Mouse (Mus musculus) limb, embryonic 10.5 days (tissue): ENCODE measurements at regions not wholly inside any gene's neighbourhood (a gene's known extent, or its start where the extent isn't known, plus 50 kb on each side); places are given as distances from the start of the nearest gene placed in this dataset.
A peak's percentile ranks its signal among the peaks of the same experiment; 100 is the strongest.

Experiments
- DNase-seq: peaks from one replicate; pipeline ENCODE4 v3.0.0-alpha.2; 2017; ENCODE audit warnings: low spot score
- H3K27ac ChIP-seq: fragments of 300-500 bp; sonication (generic); 2 replicates; pipeline ENCODE4 v1.5.1; 2016; ENCODE audit warnings: mild to moderate bottlenecking
- H3K27me3 ChIP-seq: fragments of 300-500 bp; sonication (generic); 2 replicates; pipeline ENCODE4 v1.6.1; 2016; ENCODE audit warnings: low read depth, mild to moderate bottlenecking; ENCODE audit not compliant: poor library complexity, severe bottlenecking
- H3K36me3 ChIP-seq: fragments of 300-500 bp; sonication (generic); 2 replicates; pipeline ENCODE4 v1.6.1; 2016; ENCODE audit warnings: mild to moderate bottlenecking, moderate library complexity
- H3K4me1 ChIP-seq: fragments of 300-500 bp; sonication (generic); 2 replicates; pipeline ENCODE4 v1.6.1; 2016
- H3K4me3 ChIP-seq: fragments of 300-500 bp; sonication (generic); 2 replicates; pipeline ENCODE4 v1.5.1; 2016; ENCODE audit warnings: mild to moderate bottlenecking, moderate library complexity
- H3K9me3 ChIP-seq: fragments of 300-500 bp; sonication (generic); replicated peaks from 2 replicates; pipeline ENCODE4 v1.6.1; 2016; ENCODE audit warnings: mild to moderate bottlenecking
- WGBS: fragments of 180-500 bp; shearing (Covaris S2); methylation state at CpG from one replicate; pipeline ENCODE4 v1.1.7; 2016; 5-methylcytosine and 5-hydroxymethylcytosine counted together

DNA sequence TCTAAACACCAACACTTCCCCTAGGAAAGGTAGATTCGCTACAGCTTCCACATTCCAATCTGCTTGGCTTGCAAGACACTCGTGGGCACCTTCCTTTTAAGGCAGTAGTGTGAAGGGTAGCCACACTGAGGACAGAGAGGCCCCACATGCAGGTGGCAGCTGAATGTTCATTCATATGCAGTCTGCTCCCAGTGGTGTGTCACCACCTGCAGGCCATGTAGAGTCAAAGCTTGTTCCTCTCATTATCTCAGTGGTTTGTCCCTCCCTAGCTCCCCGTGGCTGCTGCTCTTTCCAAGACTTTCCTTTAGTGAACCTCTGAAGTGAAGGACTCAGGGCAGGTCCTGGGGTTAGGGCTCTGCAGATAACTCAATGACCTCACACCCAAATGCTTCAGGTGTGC lies 121.4 kb downstream of the Cyp26b1 start:
- 32% methylated on average over 3 of the region's 3 CpGs for WGBS
- Histone ChIP-seq H3K27ac (no peak overlapping the region), H3K9me3 (no peaks in the 10 kb centered on the region), H3K4me3 (no peak overlapping the region), H3K4me1 (peaks cover 16% of the 10 kb centered on the region), H3K36me3 (no peaks in the 10 kb centered on the region), H3K27me3 (no peaks in the 10 kb centered on the region)
- no peak for DNase-seq

DNA sequence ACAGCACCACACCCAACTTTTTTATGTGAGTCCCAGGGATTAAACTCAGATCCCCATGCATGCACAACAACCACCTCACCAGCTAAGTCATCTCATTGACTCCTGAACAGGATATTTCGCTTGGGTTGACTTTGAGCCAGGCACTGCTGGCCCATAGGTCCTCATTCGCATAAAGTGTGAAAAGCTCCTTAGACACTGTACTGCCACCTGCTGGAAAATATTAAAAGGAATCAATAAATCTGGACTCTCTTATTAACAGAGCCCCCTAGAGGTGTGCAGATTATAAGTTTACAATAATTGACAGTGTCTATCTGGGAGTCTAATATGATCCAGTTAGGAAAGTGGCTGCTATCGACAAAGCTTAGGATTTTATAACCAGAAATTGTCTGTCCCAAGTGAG lies 126.4 kb downstream of the Cyp26b1 start:
- Histone ChIP-seq H3K9me3 (no peaks in the 10 kb centered on the region), H3K4me3 (no peak overlapping the region), H3K27ac (no peak overlapping the region), H3K27me3 (no peaks in the 10 kb centered on the region), H3K4me1 (no peaks in the 10 kb centered on the region), H3K36me3 (no peaks in the 10 kb centered on the region)
- DNase-seq = no peak
- WGBS = 92% methylated on average over 3 of the region's 3 CpGs

DNA sequence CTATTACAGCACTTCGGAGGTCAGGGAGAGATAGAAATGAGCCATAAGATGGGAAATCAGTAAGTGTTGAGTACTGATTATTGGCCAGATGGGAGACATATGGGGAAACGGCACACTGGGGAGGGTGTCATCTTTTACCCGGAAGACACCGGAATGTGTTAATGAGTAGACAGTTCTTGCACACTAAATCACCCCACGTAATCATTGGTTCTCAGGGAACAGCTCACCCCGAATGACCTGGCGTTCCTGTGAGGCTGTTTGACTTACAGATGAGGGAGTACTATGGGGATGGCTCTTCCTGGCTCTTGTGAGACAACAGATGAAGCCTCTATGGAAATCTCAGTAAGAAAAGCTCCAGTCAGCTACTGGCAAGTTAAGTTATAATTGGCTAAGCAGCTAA lies 127.5 kb downstream of the Cyp26b1 start:
- H3K27ac ChIP-seq = no peak overlapping the region
- no peaks in the 10 kb centered on the region for H3K9me3 ChIP-seq
- H3K4me1 ChIP-seq = no peaks in the 10 kb centered on the region
- no peak overlapping the region for H3K4me3 ChIP-seq
- WGBS = 72% methylated on average over 7 of the region's 7 CpGs
- no peaks in the 10 kb centered on the region for H3K27me3 ChIP-seq
- H3K36me3 ChIP-seq = no peaks in the 10 kb centered on the region
- DNase-seq = no peak

DNA sequence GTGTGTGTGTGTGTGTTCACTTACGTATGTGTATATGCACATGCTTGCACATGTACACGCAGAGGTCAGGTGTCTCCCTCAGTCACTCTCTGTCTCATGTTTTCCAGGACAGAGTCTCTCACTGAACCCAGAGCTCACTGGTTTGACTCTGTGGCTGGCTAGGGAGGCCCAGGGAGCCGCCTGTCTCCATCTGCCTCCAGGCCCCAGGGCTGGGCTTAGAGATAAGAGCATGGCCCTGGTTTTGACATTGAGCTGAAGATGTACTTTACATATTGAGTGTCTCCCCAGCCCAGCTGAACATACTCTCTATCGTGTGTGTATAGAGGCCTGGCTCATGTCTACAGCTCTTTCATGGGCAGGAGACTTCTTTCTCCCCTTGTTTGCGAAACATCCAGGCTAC lies 128.1 kb downstream of the Cyp26b1 start:
- H3K27ac ChIP-seq = no peak overlapping the region
- no peak overlapping the region for H3K4me3 ChIP-seq
- no peaks in the 10 kb centered on the region for H3K36me3 ChIP-seq
- no peaks in the 10 kb centered on the region for H3K4me1 ChIP-seq
- DNase-seq = no peak
- 85% methylated on average over 5 of the region's 5 CpGs for WGBS
- H3K27me3 ChIP-seq = no peaks in the 10 kb centered on the region
- H3K9me3 ChIP-seq = no peaks in the 10 kb centered on the region

DNA sequence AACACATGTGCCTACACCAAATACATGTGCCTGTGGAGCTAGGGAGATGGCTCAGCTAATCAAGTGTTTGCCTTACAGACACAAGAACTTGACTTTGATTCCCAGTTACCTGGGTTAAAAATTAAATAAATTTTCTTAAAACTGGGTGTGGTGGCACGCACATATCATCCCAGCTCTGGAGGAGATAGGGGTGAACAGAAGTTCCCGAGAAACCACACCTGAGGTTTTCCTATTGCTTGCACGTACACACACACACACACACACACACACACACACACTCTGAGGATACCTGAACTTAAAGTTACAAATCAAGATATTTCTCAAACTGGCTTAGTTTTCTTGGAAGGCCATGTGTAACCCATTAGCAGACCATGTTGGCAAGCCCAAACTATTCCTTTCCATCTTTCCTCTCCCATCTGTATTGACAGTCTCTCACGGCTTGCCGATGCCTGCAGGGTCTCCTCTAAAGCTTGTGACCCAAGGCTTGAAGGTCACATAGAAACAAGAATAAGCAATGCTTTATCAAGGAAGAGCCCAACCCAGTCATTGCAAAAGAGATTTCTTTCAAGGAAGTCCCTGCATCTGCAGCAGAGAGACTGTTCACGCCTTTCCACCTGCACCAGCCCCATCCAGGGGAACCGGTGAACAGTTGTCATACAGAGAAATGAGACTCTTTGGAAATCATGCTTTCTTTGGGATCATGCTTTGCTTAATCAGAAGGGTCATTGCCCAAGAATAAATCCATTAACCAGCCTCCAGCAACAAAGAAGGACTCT lies 129.9 kb downstream of the Cyp26b1 start:
- H3K27ac ChIP-seq = no peak overlapping the region
- DNase-seq = no peak
- no peaks in the 10 kb centered on the region for H3K9me3 ChIP-seq
- H3K4me1 ChIP-seq = no peaks in the 10 kb centered on the region
- no peaks in the 10 kb centered on the region for H3K36me3 ChIP-seq
- no peaks in the 10 kb centered on the region for H3K27me3 ChIP-seq
- WGBS = 80% methylated on average over 7 of the region's 7 CpGs
- no peak overlapping the region for H3K4me3 ChIP-seq

DNA sequence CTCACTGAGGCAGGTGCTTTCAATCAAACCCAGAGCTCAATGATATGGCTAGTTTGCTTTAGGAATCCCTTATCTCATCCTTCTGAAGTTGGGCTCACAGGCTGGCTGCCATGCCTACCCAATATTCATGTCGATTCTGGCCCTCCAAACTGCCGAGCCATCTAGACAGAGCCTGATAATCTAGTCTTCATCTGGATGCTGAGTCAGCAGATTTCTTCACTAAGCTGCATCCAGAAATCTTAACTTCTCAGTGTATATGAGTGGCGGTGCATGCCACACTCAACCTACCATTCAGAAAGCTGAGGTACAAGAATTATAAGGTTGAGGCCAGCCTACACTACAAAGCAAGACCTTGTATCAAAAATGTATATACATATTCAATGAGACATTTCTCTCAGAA lies 136.9 kb downstream of the Cyp26b1 start:
- no peaks in the 10 kb centered on the region for H3K36me3 ChIP-seq
- H3K27ac ChIP-seq = no peak overlapping the region
- H3K4me3 ChIP-seq = no peak overlapping the region
- H3K9me3 ChIP-seq = no peaks in the 10 kb centered on the region
- WGBS = 88% methylated on average over 3 of the region's 3 CpGs
- no peaks in the 10 kb centered on the region for H3K27me3 ChIP-seq
- no peaks in the 10 kb centered on the region; the same call in 1 of the 2 replicates for H3K4me1 ChIP-seq
- DNase-seq = no peak

DNA sequence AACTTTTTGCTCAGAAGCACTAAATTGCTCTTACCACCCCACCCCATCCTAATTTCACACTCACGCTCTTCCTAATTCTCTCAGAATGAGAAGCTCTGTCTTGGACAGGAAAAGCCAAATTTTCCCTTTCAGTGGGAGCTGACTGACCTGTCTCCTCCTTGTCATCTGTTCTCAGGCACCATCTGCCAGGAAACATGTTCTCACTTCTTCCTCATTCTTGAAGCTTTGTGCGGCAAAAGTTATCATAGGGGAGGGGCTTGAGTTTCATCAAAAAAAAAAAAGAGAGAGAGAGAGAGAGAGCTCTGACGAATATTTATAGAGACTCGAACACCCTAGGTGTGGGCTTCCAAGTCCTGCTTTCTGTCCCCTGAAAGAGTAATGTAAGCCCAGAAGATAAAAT lies 148.6 kb downstream of the Cyp26b1 start:
- no peak overlapping the region for H3K27ac ChIP-seq
- no peaks in the 10 kb centered on the region; the same call in 1 of the 2 replicates for H3K9me3 ChIP-seq
- peaks cover 6% of the 10 kb centered on the region; the same call in 1 of the 2 replicates for H3K4me1 ChIP-seq
- peaks cover 4% of the 10 kb centered on the region; the same call in 1 of the 2 replicates for H3K27me3 ChIP-seq
- no peak for DNase-seq
- WGBS = 51% methylated on average over 4 of the region's 4 CpGs
- H3K36me3 ChIP-seq = no peaks in the 10 kb centered on the region
- H3K4me3 ChIP-seq = no peak overlapping the region

DNA sequence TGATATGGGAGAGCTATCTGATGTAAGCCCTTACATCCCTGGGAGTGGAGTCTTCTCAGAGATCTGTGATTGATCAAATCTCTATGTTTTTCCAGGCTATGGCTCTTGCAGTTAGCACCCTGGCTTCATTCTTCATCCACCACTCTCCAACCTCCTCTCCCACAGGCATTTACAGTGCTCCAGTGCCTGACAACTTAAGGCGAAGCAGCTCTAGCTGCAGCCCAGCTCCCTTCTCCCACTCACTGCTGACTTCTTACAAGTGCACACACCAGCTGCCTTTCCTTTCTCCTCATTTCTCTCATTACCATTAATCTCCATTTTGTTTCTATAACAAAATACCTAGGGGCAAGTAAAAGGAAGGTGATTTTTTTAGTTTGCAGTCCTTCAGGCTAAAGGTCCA lies 151.0 kb downstream of the Cyp26b1 start:
- no peak for DNase-seq
- no peak overlapping the region for H3K27ac ChIP-seq
- H3K4me3 ChIP-seq = no peak overlapping the region
- no peaks in the 10 kb centered on the region for H3K36me3 ChIP-seq
- H3K27me3 ChIP-seq = peaks cover 4% of the 10 kb centered on the region; the same call in 1 of the 2 replicates
- H3K4me1 ChIP-seq = peaks cover 6% of the 10 kb centered on the region; the same call in 1 of the 2 replicates
- WGBS = 83% methylated on average over 1 of the region's 1 CpGs
- no peaks in the 10 kb centered on the region; the same call in 1 of the 2 replicates for H3K9me3 ChIP-seq

DNA sequence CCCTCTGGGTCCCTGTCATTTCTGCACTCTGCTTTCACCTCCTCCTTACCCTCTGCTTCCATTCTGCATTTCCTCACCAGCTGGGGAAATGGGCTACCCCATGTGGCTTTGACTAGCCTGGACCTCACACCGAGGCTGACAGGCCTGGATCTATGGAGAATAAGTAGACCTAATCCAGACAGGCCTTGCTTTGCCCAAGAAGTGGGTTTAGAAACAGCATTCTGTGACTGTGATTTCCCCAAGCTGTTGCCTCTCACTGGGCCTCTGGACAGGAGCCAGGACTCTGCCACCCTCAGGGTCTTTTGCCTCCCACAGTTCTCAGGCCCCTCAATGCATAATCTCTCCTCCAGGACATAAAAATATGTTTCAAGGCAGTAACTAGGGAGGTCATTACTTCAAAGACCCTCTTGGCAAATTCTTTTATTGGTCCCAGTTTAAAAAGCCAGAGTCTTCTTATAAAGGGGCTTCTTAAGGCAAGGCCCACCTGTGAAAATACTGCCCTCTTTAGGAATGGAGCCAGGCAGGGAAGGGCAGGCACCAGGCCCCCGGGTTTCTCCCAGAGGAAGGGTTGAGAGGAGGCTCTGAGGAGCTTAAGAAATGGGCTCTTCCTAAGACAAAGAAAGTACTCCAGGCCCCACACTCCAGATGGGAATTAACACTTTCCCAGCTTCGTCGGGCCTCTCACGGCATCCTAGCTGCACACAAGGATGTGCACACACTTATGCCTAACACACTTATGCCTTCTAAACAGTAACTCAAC lies 151.8 kb downstream of the Cyp26b1 start:
- DNase-seq = no peak
- H3K27ac ChIP-seq = no peak overlapping the region
- H3K4me3 ChIP-seq = no peak overlapping the region
- H3K4me1 ChIP-seq = peaks cover 6% of the 10 kb centered on the region; the same call in 1 of the 2 replicates
- 78% methylated on average over 5 of the region's 5 CpGs for WGBS
- H3K36me3 ChIP-seq = no peaks in the 10 kb centered on the region
- H3K9me3 ChIP-seq = no peaks in the 10 kb centered on the region; the same call in 1 of the 2 replicates
- peaks cover 4% of the 10 kb centered on the region; the same call in 1 of the 2 replicates for H3K27me3 ChIP-seq

DNA sequence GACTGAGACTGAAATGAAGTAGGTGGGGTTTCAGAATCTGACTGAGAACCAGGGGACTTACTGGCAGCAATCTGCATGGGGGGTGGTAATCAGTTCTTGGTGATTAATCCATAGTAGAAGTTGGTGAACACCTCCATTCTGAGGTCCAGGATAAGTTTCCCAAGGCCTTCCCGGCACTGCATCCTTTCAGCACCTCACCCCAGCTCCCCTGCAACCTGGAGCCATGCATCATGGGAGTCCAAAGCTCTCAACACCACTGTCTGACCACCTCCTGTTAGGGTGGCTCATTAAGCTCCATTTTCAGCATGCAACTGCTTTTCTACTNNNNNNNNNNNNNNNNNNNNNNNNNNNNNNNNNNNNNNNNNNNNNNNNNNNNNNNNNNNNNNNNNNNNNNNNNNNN lies 157.0 kb downstream of the Cyp26b1 start:
- WGBS = 91% methylated on average over 1 of the region's 1 CpGs
- peaks cover 16% of the 10 kb centered on the region for H3K4me1 ChIP-seq
- no peaks in the 10 kb centered on the region; the same call in 1 of the 2 replicates for H3K9me3 ChIP-seq
- H3K36me3 ChIP-seq = no peaks in the 10 kb centered on the region
- H3K4me3 ChIP-seq = no peak overlapping the region
- DNase-seq = no peak
- no peak overlapping the region for H3K27ac ChIP-seq
- H3K27me3 ChIP-seq = no peaks in the 10 kb centered on the region

DNA sequence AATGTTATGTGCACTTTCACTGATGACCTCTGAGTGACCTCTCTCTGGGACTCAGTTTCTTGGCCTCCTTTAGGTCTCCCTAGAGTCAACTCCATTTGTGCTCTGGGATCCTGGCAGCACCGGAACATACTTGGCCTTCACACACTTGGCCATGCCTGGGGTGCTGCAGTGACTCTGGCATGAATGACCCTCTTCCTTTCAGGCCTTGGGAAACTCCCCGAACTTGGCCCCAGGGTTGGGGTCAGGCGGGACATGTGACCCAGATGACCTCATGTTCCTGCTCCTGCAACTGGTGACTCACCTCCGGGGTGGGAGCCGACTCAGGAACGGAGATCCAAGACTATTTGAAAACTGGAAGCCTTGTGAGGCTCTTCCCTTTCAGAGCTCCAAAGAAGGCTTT lies 159.2 kb downstream of the Cyp26b1 start:
- H3K4me3 ChIP-seq = no peak overlapping the region
- no peak for DNase-seq

DNA sequence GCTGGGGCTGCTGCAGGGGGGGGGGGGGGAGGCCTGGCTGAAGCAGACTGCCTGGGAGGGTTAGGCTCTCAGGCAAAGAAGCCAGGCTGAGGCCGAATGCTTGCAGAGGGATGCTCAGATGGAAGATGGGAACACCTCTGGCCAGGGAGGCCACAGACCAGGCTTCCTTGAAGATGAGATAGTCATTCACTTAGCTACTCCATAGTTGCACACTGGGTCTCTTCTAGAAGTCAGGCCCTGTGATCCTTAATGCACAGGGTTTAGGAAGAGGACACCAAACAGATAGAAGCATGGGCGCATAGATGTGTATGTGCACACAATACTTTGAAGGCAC lies 162.1 kb downstream of the Cyp26b1 start:
- Histone ChIP-seq H3K27me3 (peaks cover 22% of the 10 kb centered on the region; the same call in 1 of the 2 replicates), H3K4me3 (peak overlapping the region; percentile 30), H3K9me3 (no peaks in the 10 kb centered on the region), H3K4me1 (peaks cover 52% of the 10 kb centered on the region), H3K36me3 (no peaks in the 10 kb centered on the region), H3K27ac (peak overlapping the region; percentile 87)
- no peak for DNase-seq
- 53% methylated on average over 2 of the region's 2 CpGs for WGBS

More for the DNA sequence above, 159.2 kb downstream of the Cyp26b1 start:
- Histone ChIP-seq H3K27ac (no peak overlapping the region), H3K9me3 (no peaks in the 10 kb centered on the region), H3K4me1 (peaks cover 35% of the 10 kb centered on the region), H3K36me3 (no peaks in the 10 kb centered on the region), H3K27me3 (peaks cover 7% of the 10 kb centered on the region; the same call in 1 of the 2 replicates)
- WGBS = 89% methylated on average over 6 of the region's 6 CpGs

DNA sequence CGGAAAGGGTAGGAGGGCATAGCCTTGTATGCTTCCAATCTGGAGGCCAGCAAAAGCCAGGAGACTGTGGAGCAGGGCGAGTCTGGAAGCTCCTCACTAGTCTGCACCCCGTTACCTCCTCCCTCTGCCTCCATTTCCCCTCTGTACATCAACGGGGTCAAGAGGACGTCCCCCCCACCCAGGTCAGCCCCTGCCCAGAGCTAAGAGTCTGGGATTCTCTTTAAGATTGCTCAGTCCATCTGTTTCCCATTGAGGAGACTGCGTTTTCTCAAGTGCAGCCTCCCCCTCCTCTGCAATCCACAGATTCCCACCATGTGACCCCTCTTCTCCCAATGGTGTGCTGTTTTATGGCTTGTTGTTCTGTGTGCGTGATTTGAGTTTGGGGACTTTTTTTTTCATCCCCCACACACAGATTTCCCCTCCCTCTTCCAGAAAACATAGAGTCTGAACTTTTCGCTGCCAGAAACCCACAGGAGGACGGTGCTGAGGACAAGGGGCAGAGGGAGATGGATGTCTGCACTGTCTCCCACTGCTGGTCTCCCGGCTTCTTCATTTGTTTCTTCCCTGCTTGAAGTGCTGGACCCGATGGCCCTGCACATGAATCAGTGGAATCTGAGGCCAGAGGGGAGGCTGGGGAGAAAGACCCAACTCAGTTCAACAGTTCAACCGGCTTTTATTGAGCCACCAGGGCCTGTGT lies 162.6 kb downstream of the Cyp26b1 start:
- peak; percentile 61 for DNase-seq
- Histone ChIP-seq H3K4me3 (peak overlapping the region; percentile 30), H3K27me3 (peaks cover 22% of the 10 kb centered on the region; the same call in 1 of the 2 replicates), H3K36me3 (no peaks in the 10 kb centered on the region), H3K9me3 (no peaks in the 10 kb centered on the region), H3K27ac (peak overlapping the region; percentile 87), H3K4me1 (peaks cover 57% of the 10 kb centered on the region)
- 12% methylated on average over 12 of the region's 12 CpGs for WGBS
